Mouse (Mus musculus): ENCODE results near the gene Klf8. TPM values are rescaled to one million over a fixed set of nuclear protein-coding genes. Genes with fewer than 3 reads are reported as not detected.

Klf8 gene
- total RNA-seq, 2 experiments from 2014 or later = 6.9 to 8.1 TPM

DNA sequence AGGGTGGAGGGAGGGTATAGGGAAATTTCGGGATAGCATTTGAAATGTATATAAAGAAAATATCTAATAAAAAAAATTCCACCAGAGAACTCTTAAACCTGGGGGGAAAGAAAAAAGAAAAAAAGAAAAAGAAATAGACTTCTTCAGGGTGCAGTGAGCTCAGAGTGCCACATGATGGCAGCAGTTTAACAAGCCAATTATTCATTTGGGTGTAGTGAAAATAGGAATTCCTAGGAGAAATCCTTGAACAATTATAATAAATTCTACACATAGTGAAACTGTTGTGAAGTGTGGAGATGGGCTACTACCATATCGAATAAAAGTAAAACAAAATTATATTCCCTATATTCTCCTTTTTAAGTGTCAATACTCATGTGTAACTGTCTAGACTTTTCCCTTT, 152.0 kb downstream of the Klf8 start:
- intact Hi-C loops (cut with DNase I) = loop anchor here (2.0 to 5.0 kb wide), 2 partner anchors 118 to 318 kb away; no protein-coding TSS in a partner anchor
- peak; percentile 23 to 25 for DNase-seq (ENCODE audit: low spot score in 2 of 2)

DNA sequence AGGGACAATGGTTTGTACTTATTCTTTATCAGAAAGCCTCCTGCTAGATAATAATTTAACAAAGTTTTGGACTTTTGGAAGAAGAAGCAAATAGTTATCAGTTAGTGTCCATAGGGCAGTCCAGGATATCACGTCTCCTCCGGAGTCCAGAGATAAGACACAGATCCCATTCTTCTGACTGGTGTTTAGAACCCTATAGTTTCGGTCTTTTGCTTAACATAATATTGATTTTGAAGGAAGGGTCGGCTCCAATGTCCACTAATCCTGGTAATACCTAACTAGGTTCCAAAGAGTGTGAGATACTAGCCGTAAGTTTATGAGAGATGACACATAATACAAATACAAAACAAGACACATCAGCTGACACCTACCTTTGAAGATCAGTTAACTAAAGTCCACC, 179.8 kb downstream of the Klf8 start:
- intact Hi-C loops (cut with DNase I) = no loop called here
- DNase-seq (ENCODE audit: low spot score in 2 of 2) = no peak

DNA sequence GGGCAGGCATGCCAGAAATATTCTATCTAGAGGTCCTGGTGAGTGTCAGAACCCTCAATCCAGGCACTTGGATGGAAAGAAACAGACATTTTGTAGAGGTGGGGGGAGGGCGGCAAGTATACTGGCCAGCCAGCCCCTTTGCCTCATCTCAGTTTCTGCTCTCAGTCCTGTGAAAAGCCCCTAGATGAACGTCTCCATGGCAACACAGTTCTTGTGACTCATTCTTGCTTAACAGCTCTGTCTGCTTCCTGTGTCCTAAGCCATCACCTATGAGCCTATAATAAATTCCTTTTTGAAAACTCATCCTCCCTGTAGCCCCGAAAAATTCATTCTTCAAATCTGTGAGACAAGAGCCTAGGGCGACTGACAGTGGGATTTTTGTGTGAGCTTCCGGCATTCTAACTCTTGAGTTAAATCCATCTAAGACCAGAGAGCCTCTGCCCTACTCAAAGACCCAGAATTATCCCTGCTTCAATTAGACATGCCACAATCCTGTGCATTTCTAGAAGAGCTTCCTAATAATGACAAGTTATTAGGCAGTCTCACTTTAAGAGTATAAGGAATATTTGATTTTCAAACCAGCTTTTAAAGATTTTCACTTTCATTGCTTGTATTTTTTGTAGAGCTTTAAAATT, 196.5 kb downstream of the Klf8 start:
- DNase-seq (ENCODE audit: low spot score in 2 of 2) = peak; percentile 2 to 10
- intact Hi-C loops (cut with DNase I) = no loop called here

DNA sequence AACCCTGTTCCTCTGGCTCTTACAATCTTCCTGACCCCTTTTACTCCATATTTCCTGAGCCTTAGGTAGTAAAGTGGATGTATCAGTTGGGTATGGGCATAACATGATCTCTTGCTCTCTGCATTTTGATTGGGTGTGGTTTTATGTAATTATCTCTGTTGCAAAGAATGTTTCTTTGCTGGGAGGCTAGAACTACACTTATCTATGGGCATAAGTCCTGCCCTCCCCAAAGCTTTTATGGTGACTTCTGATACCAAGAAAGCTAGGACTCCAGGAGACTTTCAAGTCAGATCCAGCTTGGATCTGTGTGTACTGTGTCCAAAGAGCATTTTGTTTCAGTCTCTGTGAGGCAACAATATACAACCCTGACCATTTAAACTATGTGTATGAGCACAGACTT, 202.3 kb downstream of the Klf8 start:
- intact Hi-C loops (cut with DNase I) = no loop called here
- DNase-seq (ENCODE audit: low spot score in 2 of 2) = no peak

DNA sequence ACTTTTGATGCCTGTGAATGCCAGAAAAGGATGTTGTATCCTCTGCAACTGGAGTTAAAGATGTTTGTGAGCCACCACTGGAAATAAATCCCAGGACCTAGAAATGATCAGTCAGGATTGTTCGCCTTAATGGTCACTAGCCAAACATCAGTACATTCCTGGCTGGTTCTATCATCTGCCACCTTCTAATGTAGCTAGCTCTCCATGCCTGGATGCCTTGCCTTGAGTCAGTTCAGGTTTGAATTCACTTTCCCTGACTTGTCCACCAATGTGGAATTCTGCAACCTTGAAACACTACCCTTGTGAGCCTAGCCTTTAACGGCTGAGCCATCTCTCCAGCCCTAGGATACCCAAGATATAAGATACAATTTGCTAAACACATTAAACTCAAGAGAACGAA, 202.8 kb downstream of the Klf8 start:
- intact Hi-C loops (cut with DNase I) = no loop called here

More for the DNA sequence above, 202.8 kb downstream of the Klf8 start:
- no peak for DNase-seq (ENCODE audit: low spot score in 2 of 2)

Other genes starting within 250 kb of the Klf8 start
- 1 to 10 TPM; 2.2 to 2.6 TPM for gene Usp51, start 231.0 kb upstream of the Klf8 start, total RNA-seq (2021)
- 10 to 100 TPM; 36.9 to 43.8 TPM for gene Mageh1, start 199.9 kb upstream of the Klf8 start, total RNA-seq (2021)
- gene Foxr2, start 118.7 kb upstream of the Klf8 start, total RNA-seq (2021) = under 1 TPM; 0.47 to 0.48 TPM
- 10 to 100 TPM; 76.2 to 85.7 TPM for gene Rragb, start 97.5 kb upstream of the Klf8 start, total RNA-seq (2021)